Mouse (Mus musculus) hindlimb bud, embryonic 11.5 days (tissue): ENCODE results near the gene Rcn3.
"Not testable (repeated sequence)": the region's sequence is repeated elsewhere in the genome, so short reads cannot be mapped to it uniquely, and the experiment has no call there.

Experiments used
- DNase-seq: peaks from one replicate; pipeline ENCODE4 v3.0.0-alpha.2; 2012; ENCODE audit warnings: low read depth, low spot score; ENCODE audit errors: extremely low spot score

Gene Rcn3

GRCm38 (mm10) chr7:45125144-45125600 is 33.2 kb upstream of the Rcn3 start:
- DNase-seq = peak; percentile 62

- peak; percentile 99 for DNase-seq
These were observed 32.5 kb upstream of the Rcn3 start, which contains the start of gene Rps11 for GRCm38 (mm10) chr7:45124224-45125143. Gene Rps11, minus strand, starts transcription at chr7:45124439.

GRCm38 (mm10) chr7:45123186-45123570 is 31.2 kb upstream of the Rcn3 start:
- DNase-seq = no peak

- no peak for DNase-seq
These were observed 30.7 kb upstream of the Rcn3 start for GRCm38 (mm10) chr7:45122561-45123185.

GRCm38 (mm10) chr7:45121966-45122365 is 29.9 kb upstream of the Rcn3 start:
- no peak for DNase-seq

DNA sequence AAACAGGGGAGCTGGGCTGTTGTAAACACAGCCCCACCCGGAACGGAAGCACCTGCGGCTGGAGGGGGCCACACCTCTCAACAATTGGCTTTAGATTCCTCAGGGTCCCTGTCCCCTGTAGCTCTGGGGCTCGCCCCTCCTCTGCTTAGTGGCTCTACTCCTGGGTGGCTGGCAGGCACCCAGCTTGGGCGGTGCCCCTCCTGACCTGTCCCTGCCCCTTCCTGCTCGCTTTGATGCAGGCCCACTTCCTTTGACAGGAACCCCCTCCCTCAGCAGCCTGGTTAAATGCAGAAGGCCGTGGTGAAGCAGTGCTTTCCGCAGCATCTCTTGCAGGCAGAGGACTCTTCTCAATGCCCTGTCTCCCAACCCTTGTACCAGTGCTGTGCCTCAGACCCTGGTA is 29.4 kb upstream of the Rcn3 start:
- DNase-seq = no peak

DNA sequence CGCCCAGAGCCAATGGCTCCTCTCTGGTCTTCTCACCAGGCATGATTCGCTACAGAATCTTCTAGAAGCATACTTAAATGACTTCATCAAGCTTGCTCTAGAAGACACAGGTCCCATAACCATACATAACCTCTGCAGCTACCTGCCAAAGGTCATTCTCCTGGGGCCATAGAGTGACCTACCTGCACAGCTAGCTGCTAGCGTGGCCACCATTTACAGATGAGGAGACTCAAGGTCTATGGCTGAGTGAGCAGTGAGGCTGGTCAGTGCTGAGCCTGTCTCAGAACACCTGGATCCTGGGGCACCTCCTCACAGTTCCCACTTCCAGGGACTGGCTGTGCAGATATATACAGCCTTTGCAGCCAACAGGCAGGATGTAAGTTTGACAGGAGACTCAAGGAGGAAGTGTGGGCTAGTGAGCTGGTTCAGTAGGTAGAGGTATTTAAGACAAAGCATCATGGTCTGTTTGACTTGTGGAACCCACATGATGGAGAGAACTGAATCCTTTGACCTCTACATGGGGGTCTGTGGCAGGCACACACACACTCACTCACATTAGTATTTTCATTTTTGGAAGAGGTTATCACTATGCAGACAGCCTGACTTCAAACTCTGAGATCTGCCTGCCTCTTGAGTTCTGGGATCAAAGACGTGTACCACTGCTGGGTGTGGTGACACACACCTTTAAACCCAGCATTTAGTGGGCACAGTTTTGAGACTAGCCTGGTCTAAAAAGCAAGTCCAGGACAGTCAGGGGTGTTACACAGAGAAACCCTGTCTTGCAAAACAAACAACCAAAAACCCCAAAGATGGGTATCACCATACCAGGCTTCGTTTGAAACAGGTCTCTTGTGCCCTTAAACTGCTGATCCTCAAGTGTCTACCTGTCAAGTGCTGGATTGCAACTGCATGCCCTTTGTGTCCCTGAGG is 28.0 kb upstream of the Rcn3 start:
- DNase-seq = no peak

DNA sequence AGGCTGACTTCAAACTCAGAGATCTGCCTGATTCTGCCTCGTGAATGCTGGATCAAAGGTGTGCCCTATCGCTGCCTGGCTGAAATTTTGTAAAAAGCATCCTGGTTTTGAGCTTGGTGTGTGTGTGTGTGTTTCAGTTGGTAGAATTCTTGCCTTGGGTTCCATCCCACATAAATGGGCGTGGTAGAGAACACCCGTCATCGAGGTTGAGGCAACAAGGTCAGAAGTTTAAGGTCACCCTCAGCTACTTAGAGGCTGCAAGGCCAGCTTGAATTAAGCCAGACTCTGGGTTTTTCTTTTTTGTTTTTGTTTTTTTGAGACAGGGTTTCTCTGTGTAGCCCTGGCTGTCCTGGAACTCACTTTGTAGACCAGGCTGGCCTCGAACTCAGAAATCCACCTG is 26.3 kb upstream of the Rcn3 start:
- no peak for DNase-seq

- DNase-seq = no peak
These were observed 25.5 kb upstream of the Rcn3 start for GRCm38 (mm10) chr7:45117566-45117965.

DNA sequence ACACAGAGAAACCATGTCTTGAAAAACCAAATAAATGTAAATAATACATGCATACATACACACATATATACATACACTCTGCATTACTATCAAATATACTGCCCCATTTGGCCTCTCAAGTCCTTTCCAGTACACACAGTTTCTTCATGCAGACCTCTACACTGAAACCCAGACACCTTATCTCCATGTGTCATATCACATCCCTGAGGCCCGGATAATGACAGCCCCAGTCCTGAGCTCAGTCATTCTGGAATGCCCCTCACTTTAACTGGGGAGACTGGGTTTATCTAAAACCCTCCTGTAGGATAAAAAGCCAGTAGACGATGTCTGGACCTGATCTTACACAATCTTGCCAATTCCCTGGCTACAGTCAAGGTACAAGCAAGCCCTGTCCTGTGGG is 21.5 kb upstream of the Rcn3 start:
- DNase-seq = no peak

DNA sequence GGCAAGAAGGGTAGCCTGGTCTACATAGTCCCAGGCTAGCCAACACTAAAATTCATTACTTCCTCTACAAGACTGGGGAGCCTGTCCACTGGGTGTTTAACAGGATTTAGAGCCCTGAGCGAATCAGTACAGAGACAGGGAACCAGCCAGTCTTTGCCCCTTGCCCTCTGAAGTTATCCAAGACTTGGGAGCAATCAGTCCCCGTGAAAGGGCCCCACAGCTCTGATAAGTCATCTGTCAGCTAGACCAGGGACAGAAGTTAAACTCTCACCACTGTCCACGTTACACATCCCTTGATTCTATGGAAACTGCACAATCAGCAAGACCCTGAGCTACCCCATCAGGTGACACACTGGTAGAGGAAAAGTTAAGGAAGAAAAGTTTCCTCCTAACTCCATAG is 20.5 kb upstream of the Rcn3 start:
- no peak for DNase-seq

DNA sequence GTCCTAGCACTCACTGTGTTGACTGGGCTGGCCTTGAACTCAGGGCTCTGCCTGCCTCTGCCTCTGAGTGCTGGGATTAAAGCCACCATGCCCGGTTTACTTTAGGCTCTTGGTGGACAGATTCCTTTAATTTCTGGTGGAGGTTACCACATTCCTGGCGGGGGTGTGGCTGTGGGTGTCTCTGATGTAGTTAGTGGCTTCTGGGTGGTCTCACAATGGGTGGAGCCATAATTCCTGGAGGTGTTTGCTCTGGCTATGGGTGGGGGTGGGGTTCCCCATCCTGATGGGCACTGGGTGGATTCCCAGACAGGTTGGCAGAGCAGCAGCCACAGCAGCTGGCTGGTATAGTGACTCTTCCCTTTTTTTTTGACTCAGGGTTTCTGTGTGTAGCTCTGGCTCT is 19.9 kb upstream of the Rcn3 start:
- no peak for DNase-seq

DNA sequence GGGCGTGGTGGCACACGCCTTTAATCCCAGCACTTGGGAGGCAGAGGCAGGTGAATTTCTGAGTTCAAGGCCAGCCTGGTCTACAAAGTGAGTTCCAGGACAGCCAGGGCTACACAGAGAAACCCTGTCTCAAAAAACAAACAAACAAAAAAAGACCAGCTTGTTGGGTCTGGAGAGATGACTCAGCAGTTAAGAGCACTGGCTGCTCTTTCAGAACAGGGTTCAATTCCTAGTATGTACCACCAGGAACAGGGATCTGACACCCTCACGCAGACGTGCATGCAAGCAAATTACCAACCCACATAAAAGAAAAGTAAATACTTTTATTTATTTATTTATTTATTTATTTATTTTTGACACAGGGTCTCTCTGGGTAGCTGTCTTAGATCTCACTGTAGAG is 18.1 kb upstream of the Rcn3 start:
- DNase-seq = not testable (repeated sequence)

- DNase-seq = no peak
These were observed 15.1 kb upstream of the Rcn3 start for GRCm38 (mm10) chr7:45107052-45107645.

GRCm38 (mm10) chr7:45106441-45106840 is 14.4 kb upstream of the Rcn3 start:
- DNase-seq = no peak

DNA sequence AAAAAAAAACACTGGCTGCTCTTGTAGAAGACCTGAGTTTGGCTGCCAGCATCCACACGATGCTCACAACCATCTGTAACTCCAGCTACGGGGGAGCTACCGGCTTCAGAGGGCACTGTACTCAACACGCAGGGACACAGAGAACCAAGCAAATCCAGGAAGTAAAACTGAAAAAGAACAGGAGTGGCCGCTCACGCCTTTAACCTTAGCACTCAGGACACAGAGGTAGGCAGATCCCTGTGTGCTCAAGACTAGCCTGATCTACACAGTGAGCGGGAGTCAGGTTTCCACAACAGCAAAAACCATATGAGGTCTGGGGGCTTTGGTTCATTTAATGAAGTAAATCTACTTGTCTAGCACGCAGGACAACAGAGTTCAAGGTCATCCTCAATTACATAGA is 13.5 kb upstream of the Rcn3 start:
- DNase-seq = no peak

GRCm38 (mm10) chr7:45104941-45105340 is 12.9 kb upstream of the Rcn3 start:
- DNase-seq = no peak

GRCm38 (mm10) chr7:45103652-45104180 is 11.7 kb upstream of the Rcn3 start, which contains the start of gene Fcgrt:
Gene Fcgrt, minus strand, starts transcription at chr7:45103851.
- no peak for DNase-seq

DNA sequence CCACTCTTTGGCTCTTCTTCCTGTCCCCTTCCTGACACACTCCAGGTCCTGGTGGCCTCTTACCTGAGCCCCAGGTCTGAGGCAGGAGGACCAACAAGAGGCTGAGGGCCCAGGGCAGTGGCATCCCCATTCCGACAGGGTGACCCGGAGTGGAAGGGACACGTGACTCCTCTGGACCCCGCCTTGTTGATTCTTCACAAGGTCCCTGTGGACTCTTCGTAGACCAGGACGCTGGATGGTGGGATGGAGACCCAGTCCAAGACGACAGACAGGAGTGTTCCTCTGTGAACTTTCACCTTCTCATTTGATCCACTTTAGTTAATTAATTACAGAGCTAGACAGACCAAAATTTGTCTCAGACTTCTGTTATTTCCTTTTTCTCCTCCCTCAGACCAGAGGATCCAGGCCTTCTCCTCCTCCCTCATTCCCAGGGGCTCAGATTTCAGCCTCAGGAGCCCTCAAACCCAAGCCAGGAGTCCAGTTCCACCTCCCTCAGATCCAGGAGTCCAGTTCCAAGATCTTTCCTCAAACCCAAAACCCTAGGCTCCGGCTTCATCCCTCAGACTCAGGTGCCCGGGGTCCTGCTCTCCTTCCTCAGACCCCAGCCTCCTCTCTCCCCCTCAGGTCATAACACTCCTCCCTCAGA is 11.0 kb upstream of the Rcn3 start:
- no peak for DNase-seq

GRCm38 (mm10) chr7:45102441-45102840 is 10.4 kb upstream of the Rcn3 start:
- DNase-seq = no peak
